In the genomic region with DNA sequence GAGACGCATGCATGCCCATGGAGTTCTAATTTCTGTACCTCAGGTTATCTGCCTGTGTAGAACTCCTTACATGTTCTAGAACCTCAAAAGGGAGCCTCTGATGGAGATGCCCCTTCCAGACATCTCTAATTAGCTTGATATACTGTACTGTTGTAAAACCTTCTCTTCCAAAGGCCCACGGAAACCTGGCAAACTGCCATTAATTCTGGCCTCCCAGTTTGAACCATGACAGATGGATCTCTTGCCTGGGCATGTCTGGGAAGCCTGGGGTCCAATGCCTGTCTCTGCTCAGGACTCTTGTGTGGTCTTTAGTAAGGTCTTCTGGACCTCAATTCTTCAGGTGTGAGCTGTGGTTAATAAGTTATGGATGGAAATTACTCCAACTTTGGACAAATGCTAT, we compare ENCODE assay signal across 14 mouse cellular contexts.
"Had no signal": no experiment of that assay in that cellular context is flagged by ENCODE, and none has a peak within 500 bp of the region (broad histone marks: within the 10 kb centered on the region; RNA-seq: fewer than 3 reads in every experiment).

No protein-coding gene starts in this region.

- DNase-seq: kidney, adult 8-10 months; lung, adult 2 months; lung, postnatal 10 days; right cerebral cortex, postnatal 4 days; spleen, adult 18-20 months; thymus, adult 18-20 months; thymus, postnatal 14 days had no signal

- H3K27ac ChIP-seq: kidney, postnatal 0 days; layer of hippocampus, adult 2 months; limb, embryonic 10.5 days; liver, embryonic 15.5 days; macrophage had no signal

- H3K4me3 ChIP-seq: layer of hippocampus, adult 2 months; limb, embryonic 10.5 days; liver, embryonic 15.5 days; megakaryocyte, embryonic 14.5 days had no signal

- H3K4me1 ChIP-seq: megakaryocyte, embryonic 14.5 days had no signal

- H3K27me3 ChIP-seq: liver, embryonic 15.5 days; megakaryocyte, embryonic 14.5 days had no signal

- ATAC-seq: midbrain, embryonic 16.5 days had no signal
